ENCODE assay signal across 24 mouse cellular contexts in genomic region chr15:63930107-63931041, GRCm38 (mm10). TPM values are rescaled to one million over a fixed set of nuclear protein-coding genes. Genes with fewer than 3 reads are reported as not detected.
DNase-seq lines count a peak whose midpoint lies in the region; ATAC-seq lines count a peak whose summit lies in the region.
"Had no signal": no experiment of that assay in that cellular context is flagged by ENCODE, and none has a peak within 500 bp of the region (broad histone marks: within the 10 kb centered on the region; RNA-seq: fewer than 3 reads in every experiment).

No protein-coding gene starts in this region.

- no peak overlapping the region for H3K27ac ChIP-seq in kidney, embryonic 15.5 days
- H3K27ac ChIP-seq in lung, embryonic 15.5 days = peak overlapping the region; percentile 30; the same call in 1 of the 2 replicates
- H3K27ac ChIP-seq: embryonic facial prominence, embryonic 15.5 days; forebrain, embryonic 15.5 days; heart, embryonic 10.5 days; hindbrain, embryonic 12.5 days had no signal

- ATAC-seq in kidney, embryonic 15.5 days (replicated peaks; ENCODE audit: low FRiP score) = peak; percentile 74
- peak; percentile 64; the same call in 1 of the 2 replicates for ATAC-seq in lung, embryonic 15.5 days (ENCODE audit: borderline replicate concordance, extremely low read depth, low FRiP score, low TSS enrichment)
- ATAC-seq: forebrain, embryonic 15.5 days had no signal

- peaks cover 44% of the 10 kb centered on the region for H3K36me3 ChIP-seq in kidney, embryonic 15.5 days
- peaks cover 15% of the 10 kb centered on the region; the same call in 1 of the 2 replicates for H3K36me3 ChIP-seq in lung, embryonic 15.5 days

- H3K9me3 ChIP-seq in kidney, embryonic 15.5 days (replicated peaks) = no peaks in the 10 kb centered on the region
- no peaks in the 10 kb centered on the region for H3K9me3 ChIP-seq in lung, embryonic 15.5 days
- H3K9me3 ChIP-seq: embryonic facial prominence, embryonic 15.5 days; forebrain, embryonic 15.5 days; heart, embryonic 10.5 days; hindbrain, embryonic 12.5 days had no signal

- H3K27me3 ChIP-seq in kidney, embryonic 15.5 days = no peaks in the 10 kb centered on the region
- H3K27me3 ChIP-seq in lung, embryonic 15.5 days = no peaks in the 10 kb centered on the region
- H3K27me3 ChIP-seq: embryonic facial prominence, embryonic 15.5 days; forebrain, embryonic 15.5 days; hindbrain, embryonic 12.5 days had no signal

- H3K4me2 ChIP-seq in kidney, embryonic 15.5 days = no peak overlapping the region
- H3K4me2 ChIP-seq in lung, embryonic 15.5 days = no peak overlapping the region
- H3K4me2 ChIP-seq: embryonic facial prominence, embryonic 15.5 days; forebrain, embryonic 15.5 days; hindbrain, embryonic 12.5 days had no signal

- no peak for DNase-seq in kidney, postnatal 36 days
- no peak for DNase-seq in lung, adult 18-20 months
- peak; percentile 1 for DNase-seq in thymus, postnatal 0 days (ENCODE audit: low spot score)
- no peak for DNase-seq in thymus, adult 18-20 months
- DNase-seq: adrenal gland, adult 2 months; adrenal gland, postnatal 25 days; cerebellum, adult 18-20 months; cerebellum, postnatal 14 days; embryo, embryonic 11 days; gastrocnemius, postnatal 10 days; heart, adult 18-20 months; heart, postnatal 10 days; heart, postnatal 4 days had no signal

- WGBS in kidney, embryonic 15.5 days = 61% methylated on average over 18 of the region's 18 CpGs
- 62% methylated on average over 18 of the region's 18 CpGs for WGBS in lung, embryonic 15.5 days

- H3K4me1 ChIP-seq in kidney, embryonic 15.5 days = no peaks in the 10 kb centered on the region
- H3K4me1 ChIP-seq in lung, embryonic 15.5 days = no peaks in the 10 kb centered on the region
- H3K4me1 ChIP-seq: embryonic facial prominence, embryonic 15.5 days; forebrain, embryonic 15.5 days; heart, embryonic 10.5 days; hindbrain, embryonic 12.5 days had no signal

- no peak overlapping the region for H3K9ac ChIP-seq in kidney, embryonic 15.5 days
- H3K9ac ChIP-seq in lung, embryonic 15.5 days = no peak overlapping the region
- H3K9ac ChIP-seq: embryonic facial prominence, embryonic 15.5 days; forebrain, embryonic 15.5 days; hindbrain, embryonic 12.5 days had no signal

- H3K4me3 ChIP-seq in kidney, embryonic 15.5 days (replicated peaks) = no peak overlapping the region
- H3K4me3 ChIP-seq in lung, embryonic 15.5 days = no peak overlapping the region
- H3K4me3 ChIP-seq: embryonic facial prominence, embryonic 15.5 days; erythroblast, embryonic 14.5 days; forebrain, embryonic 15.5 days; heart, embryonic 10.5 days; hindbrain, embryonic 12.5 days had no signal

RNA-seq across cellular contexts. Expression of gene Gsdmc4, which starts 18.3 kb away (rescaled TPM):
- 0.09 and 0.58 TPM in 2 replicates for polyA plus RNA-seq in kidney, embryonic 15.5 days (2015; fragmentation: Nextera tagmentation; extraction: Ambion mirVana)
- polyA plus RNA-seq in lung, embryonic 15.5 days (2015; fragmentation: Nextera tagmentation; extraction: Ambion mirVana) = not detected in 2 replicates
- polyA plus RNA-seq in thymus, postnatal 0 days (2015; fragmentation: Nextera tagmentation; extraction: Ambion mirVana) = 0.44 and 0.51 TPM in 2 replicates
- polyA plus RNA-seq: adrenal gland, adult 2 months; embryonic facial prominence, embryonic 15.5 days; erythroblast, embryonic 14.5 days; forebrain, embryonic 11.5 days; forebrain, embryonic 15.5 days; heart, embryonic 10.5 days; heart, embryonic 14.5 days; hindbrain, embryonic 12.5 days had no signal

RNA-seq across cellular contexts. Expression of gene Gsdmc3, which starts 52.0 kb away (rescaled TPM):
- polyA plus RNA-seq in kidney, embryonic 15.5 days (2015; fragmentation: Nextera tagmentation; extraction: Ambion mirVana) = 2.6 and 6.6 TPM in 2 replicates
- 0.09 and 0.11 TPM in 2 replicates for polyA plus RNA-seq in lung, embryonic 15.5 days (2015; fragmentation: Nextera tagmentation; extraction: Ambion mirVana)
- 0.33 and 0.38 TPM in 2 replicates for polyA plus RNA-seq in thymus, postnatal 0 days (2015; fragmentation: Nextera tagmentation; extraction: Ambion mirVana)
- polyA plus RNA-seq: adrenal gland, adult 2 months; embryonic facial prominence, embryonic 11.5 days; erythroblast, embryonic 14.5 days; forebrain, embryonic 11.5 days; forebrain, embryonic 15.5 days; frontal cortex, adult 2 months; heart, embryonic 10.5 days; heart, embryonic 14.5 days; hindbrain, embryonic 12.5 days had no signal
